Mouse (Mus musculus) testis, adult 2 months (tissue): ENCODE measurements around the gene Gucd1.

ENCODE experiments used
- CTCF ChIP-seq: fragments of 200-500 bp; IDR thresholded peaks from 2 replicates; pipeline ENCODE4 v1.5.1; 2012; ENCODE audit warnings: low read depth, mild to moderate bottlenecking, inconsistent platforms, low read length, moderate library complexity; ENCODE audit not compliant: control insufficient read depth, insufficient read depth, insufficient replicate concordance
- POLR2A ChIP-seq: fragments of 200-500 bp; IDR thresholded peaks from 2 replicates; pipeline ENCODE4 v1.6.1; 2012; ENCODE audit warnings: low read depth, mild to moderate bottlenecking, inconsistent platforms, low read length, moderate library complexity; ENCODE audit not compliant: control insufficient read depth

- TF ChIP-seq CTCF: no peak
- no peak for TF ChIP-seq POLR2A
Observed at GRCm38 (mm10) chr10:75465781-75466550, 51.8 kb downstream of the Gucd1 start.
